Mouse (Mus musculus) kidney, adult 2 months (tissue): ENCODE data around the gene Atp8b3. TPM values are rescaled to one million over a fixed set of nuclear protein-coding genes. Genes with fewer than 3 reads are reported as not detected.

Source experiments
- DNase-seq: peaks from one replicate; pipeline ENCODE4 v3.0.0; 2021
- H3K27ac ChIP-seq: fragments of 200-500 bp; 2 replicates; pipeline ENCODE4 v1.5.1; 2012; ENCODE audit warnings: low read depth, low read length, control low read depth, inconsistent platforms; ENCODE audit not compliant: insufficient read depth
- H3K27me3 ChIP-seq: fragments of 200-500 bp; replicated peaks from 2 replicates; pipeline ENCODE4 v1.6.1; 2012; ENCODE audit warnings: mild to moderate bottlenecking, moderate library complexity, low read length, inconsistent platforms; ENCODE audit not compliant: control insufficient read depth, insufficient read depth
- H3K36me3 ChIP-seq: fragments of 200-500 bp; 2 replicates; pipeline ENCODE4 v1.6.1; 2012; ENCODE audit warnings: mild to moderate bottlenecking, moderate library complexity, low read length, inconsistent platforms; ENCODE audit not compliant: control insufficient read depth, insufficient read depth
- H3K4me1 ChIP-seq: fragments of 200-500 bp; 2 replicates; pipeline ENCODE4 v1.6.1; 2011; ENCODE audit warnings: low read length; ENCODE audit not compliant: control insufficient read depth, insufficient read depth
- H3K4me3 ChIP-seq: fragments of 200-500 bp; 2 replicates; pipeline ENCODE4 v1.5.1; 2011; ENCODE audit warnings: mild to moderate bottlenecking, low read depth, low read length, control low read depth; ENCODE audit not compliant: insufficient read depth
- CTCF ChIP-seq: fragments of 200-500 bp; conservative IDR thresholded peaks from 2 replicates; pipeline ENCODE4 v1.5.1; 2011; ENCODE audit warnings: low read depth, mild to moderate bottlenecking, control low read depth, low read length, moderate library complexity, mixed read lengths; ENCODE audit not compliant: insufficient read depth, insufficient read length
- POLR2A ChIP-seq: fragments of 200-500 bp; IDR thresholded peaks from one replicate; pipeline ENCODE4 v1.6.1; 2011; ENCODE audit warnings: low read depth, low read length, control low read depth
- WGBS: fragments of 180-500 bp; shearing (Covaris S2); methylation state at CpG from one replicate; pipeline ENCODE4 v1.1.7; 2018; 5-methylcytosine and 5-hydroxymethylcytosine counted together
- polyA plus RNA-seq: library from polyadenylated mRNA; depleted of rRNA; stranded (reverse); fragments of >200 nt; gene quantifications from 2 replicates; pipeline ENCODE4 v1.2.3, GENCODE M21; 2012

The Atp8b3 gene
- polyA plus RNA-seq, 1 experiment = 0.17 TPM

DNA sequence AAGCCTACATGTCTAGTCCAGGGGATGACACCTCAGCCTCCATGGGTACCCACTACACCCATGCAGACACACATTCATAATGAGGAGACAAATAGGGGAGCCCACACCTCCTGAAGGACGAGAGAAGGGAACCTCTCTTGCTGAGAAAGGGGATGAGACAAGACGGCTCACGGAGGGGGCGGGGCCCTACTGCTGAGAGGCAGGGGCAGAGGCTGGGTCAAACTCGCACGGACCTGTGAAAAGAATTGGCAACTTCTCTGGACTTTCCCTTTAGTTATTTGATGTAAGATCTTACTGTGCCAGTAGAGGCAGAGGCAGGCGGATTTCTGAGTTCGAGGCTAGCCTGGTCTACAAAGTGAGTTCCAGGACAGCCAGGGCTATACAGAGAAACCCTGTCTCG lies 13.4 kb upstream of the Atp8b3 start:
- Histone ChIP-seq H3K4me1 (peaks cover 10% of the 10 kb centered on the region), H3K27me3 (no peaks in the 10 kb centered on the region), H3K4me3 (no peak overlapping the region), H3K36me3 (no peaks in the 10 kb centered on the region), H3K27ac (no peak overlapping the region)
- DNase-seq = no peak
- TF ChIP-seq CTCF (no peak), POLR2A (no peak)
- WGBS = 54% methylated on average over 9 of the region's 9 CpGs

DNA sequence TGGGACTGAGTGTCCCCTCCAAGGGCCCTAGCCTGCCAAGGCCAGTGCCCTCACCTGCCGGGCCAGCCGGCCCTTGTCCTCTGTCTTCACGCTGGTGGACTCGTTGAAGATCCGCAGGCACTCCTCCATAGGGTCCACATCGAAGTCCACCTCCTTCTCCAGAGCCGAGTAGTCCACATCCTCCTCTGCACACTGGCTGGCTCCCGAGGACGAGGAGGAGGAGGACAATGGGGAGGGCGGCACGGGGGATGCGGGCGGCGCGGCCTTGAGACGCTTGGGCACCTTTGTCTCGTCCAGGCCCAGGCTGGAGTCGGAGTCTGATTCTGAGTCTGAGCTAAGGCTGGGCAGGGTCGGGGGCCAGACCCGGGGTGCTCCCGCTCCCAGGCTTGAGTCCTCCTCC lies 10.4 kb upstream of the Atp8b3 start:
- WGBS = 72% methylated on average over 21 of the region's 21 CpGs
- Histone ChIP-seq H3K4me3 (no peak overlapping the region), H3K4me1 (0 out of 2 replicates have a peak, but pooled peaks cover 5% of the 10 kb centered on the region), H3K27me3 (no peaks in the 10 kb centered on the region), H3K36me3 (no peaks in the 10 kb centered on the region), H3K27ac (no peak overlapping the region)
- no peak for TF ChIP-seq POLR2A
- no peak for TF ChIP-seq CTCF
- no peak for DNase-seq

DNA sequence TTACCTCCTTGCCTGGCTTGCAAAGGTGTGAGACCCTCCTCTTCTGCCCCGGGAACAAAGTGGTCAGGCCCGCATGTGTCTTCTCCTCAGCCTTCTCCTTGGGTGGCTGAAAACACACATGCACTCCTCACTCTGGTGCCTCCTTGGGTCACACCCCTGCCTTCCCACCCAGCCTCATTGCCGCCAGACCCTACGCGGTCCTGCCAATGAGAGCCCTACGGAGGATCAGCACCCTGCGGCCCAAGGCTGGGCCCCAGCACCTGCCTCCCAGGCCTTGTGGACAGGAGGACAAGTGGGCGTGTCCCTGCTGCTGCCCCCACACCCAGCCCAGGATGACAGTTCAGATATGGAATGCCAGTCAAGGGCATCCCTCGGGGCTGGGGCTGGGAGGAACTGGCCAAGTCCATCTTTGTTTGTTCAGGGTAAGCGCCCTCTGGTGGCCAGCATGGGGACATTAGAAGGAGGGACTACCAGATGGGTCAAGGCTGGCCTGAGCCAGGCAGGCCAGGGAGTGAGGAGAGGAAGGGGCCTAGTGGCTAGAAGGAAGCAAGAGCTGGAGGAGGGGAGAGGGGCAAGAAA lies 9.6 kb upstream of the Atp8b3 start:
- TF ChIP-seq CTCF (peak; percentile 76), POLR2A (no peak)
- H3K4me1 ChIP-seq = no peaks in the 10 kb centered on the region
- DNase-seq = peak; percentile 63
- 71% methylated on average over 10 of the region's 10 CpGs for WGBS
- no peak overlapping the region for H3K27ac ChIP-seq
- no peak overlapping the region for H3K4me3 ChIP-seq
- 0 out of 2 replicates have a peak, but pooled peaks cover 2% of the 10 kb centered on the region for H3K36me3 ChIP-seq
- no peaks in the 10 kb centered on the region for H3K27me3 ChIP-seq

DNA sequence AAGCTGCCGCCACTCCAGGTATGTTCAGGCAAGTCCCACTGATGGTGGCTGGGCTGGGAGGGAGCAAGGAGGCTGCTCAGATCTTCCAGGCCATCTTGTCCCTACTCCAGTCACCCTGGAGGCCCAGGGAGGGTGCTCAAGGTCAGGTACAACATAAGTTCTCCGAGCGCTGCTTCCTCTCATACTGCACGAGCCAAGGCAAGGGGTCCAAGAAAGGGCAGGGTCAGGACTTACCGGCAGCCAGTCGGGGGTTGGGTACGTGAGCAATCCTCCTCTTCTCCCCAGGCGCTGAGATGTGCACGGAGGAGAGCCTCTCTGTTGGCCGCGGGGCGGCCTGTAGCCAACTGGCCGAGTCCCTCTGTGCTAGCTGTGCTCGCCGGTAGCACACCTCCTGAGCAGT lies 8.6 kb upstream of the Atp8b3 start:
- Histone ChIP-seq H3K4me3 (no peak overlapping the region), H3K36me3 (peaks cover 3% of the 10 kb centered on the region; the same call in 1 of the 2 replicates), H3K27me3 (no peaks in the 10 kb centered on the region), H3K27ac (no peak overlapping the region), H3K4me1 (no peaks in the 10 kb centered on the region)
- 90% methylated on average over 15 of the region's 15 CpGs for WGBS
- TF ChIP-seq POLR2A = no peak
- no peak for TF ChIP-seq CTCF
- DNase-seq = no peak

DNA sequence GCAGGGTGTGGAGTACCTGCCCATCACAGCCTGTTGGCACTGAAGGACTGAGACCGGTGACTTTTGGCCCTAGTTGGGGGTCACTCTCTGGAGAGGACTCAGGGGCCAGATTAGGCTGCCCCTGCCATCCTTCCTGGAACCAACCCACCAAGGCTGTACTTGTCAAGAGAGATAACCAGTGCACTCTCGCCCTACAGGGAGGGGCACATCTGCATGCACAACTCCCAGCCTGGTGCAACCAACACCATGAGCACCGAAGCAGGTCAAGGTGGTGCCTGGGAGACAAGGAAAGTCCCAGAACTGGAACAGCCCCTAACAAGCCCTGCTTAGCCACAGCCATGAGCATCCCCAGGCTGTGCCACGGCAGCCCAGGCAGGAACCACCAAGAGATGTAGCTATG lies 8.0 kb upstream of the Atp8b3 start:
- TF ChIP-seq POLR2A = no peak
- no peak for TF ChIP-seq CTCF
- 94% methylated on average over 4 of the region's 4 CpGs for WGBS
- no peak for DNase-seq
- no peaks in the 10 kb centered on the region for H3K4me1 ChIP-seq
- H3K4me3 ChIP-seq = no peak overlapping the region
- H3K27me3 ChIP-seq = no peaks in the 10 kb centered on the region
- no peak overlapping the region for H3K27ac ChIP-seq
- peaks cover 3% of the 10 kb centered on the region; the same call in 1 of the 2 replicates for H3K36me3 ChIP-seq

DNA sequence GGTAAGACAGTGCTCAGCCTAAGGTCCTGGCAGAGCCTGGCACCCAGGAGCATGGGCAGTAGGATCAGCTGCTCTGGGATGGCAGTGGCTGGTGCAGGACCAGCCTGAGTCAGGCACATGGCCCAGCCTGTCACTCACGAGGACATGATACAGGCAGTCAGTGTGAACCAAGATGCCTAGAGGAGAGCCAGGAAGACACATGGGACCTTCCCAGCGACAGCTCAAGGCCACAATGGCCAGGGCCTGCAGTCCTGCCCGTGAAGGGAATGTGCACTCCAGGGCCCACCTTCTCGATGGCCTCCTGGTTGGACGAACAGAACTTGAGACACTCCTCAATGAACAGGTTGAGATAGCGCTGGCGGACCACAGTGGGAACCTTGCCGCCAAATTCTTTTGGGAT lies 6.7 kb upstream of the Atp8b3 start:
- Histone ChIP-seq H3K4me1 (no peaks in the 10 kb centered on the region), H3K27ac (no peak overlapping the region), H3K27me3 (no peaks in the 10 kb centered on the region), H3K4me3 (no peak overlapping the region), H3K36me3 (peaks cover 3% of the 10 kb centered on the region; the same call in 1 of the 2 replicates)
- no peak for DNase-seq
- TF ChIP-seq CTCF (no peak), POLR2A (no peak)
- WGBS = 91% methylated on average over 8 of the region's 8 CpGs

DNA sequence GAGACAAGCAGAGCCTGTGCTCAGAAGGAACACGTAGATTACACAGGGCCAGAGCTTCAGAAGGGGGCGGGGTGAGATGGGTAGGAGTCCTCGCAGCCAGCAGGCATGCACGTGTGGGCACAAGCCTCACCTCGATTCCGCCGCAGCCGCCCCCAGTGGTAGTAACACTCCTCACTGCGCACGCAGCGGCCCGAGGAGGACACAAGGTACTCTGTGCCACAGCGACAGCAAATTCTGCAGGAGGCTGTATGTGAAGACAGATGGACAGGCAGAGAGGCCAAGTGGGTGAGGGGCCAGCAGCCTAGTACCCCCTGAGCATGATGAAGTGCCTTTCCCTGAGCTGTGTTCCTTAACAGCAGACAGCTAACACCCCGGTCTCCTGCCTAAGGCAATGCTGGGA lies 4.9 kb upstream of the Atp8b3 start:
- 95% methylated on average over 14 of the region's 14 CpGs for WGBS
- Histone ChIP-seq H3K36me3 (peaks cover 3% of the 10 kb centered on the region; the same call in 1 of the 2 replicates), H3K4me3 (no peak overlapping the region), H3K27ac (no peak overlapping the region), H3K4me1 (no peaks in the 10 kb centered on the region), H3K27me3 (no peaks in the 10 kb centered on the region)
- DNase-seq = no peak
- TF ChIP-seq POLR2A = no peak
- no peak for TF ChIP-seq CTCF

DNA sequence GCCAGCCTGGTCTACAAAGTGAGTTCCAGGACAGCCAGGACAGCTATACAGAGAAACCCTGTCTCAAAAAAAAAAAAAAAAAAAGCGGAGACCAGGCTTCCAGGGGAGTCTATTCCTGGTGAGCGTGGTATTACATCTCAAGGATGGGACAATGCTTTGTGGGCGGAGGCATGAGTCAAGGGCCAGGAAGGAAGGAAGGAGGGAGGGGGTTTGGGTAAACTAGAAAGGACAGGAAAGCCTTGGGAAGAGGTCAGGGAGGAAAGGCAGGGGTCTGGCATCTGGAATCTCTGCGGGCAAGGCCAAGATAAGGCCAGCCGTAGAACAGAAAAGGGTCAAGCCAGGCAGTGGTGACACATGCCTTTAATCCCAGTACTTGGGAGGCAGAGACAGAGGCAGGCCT lies 569 bp upstream of the Atp8b3 start:
- H3K4me1 ChIP-seq = no peaks in the 10 kb centered on the region; the same call in 1 of the 2 replicates
- no peak overlapping the region for H3K4me3 ChIP-seq
- no peak overlapping the region for H3K27ac ChIP-seq
- peaks cover 3% of the 10 kb centered on the region; the same call in 1 of the 2 replicates for H3K36me3 ChIP-seq
- TF ChIP-seq CTCF = no peak
- 56% methylated on average over 5 of the region's 5 CpGs for WGBS
- no peak for DNase-seq
- H3K27me3 ChIP-seq = no peaks in the 10 kb centered on the region
